Mouse (Mus musculus) midbrain, embryonic 13.5 days (tissue): Measurements from ENCODE around the gene Ddx54. TPM values are rescaled to one million over a fixed set of nuclear protein-coding genes. Genes with fewer than 3 reads are reported as not detected.

Experiments used
- ATAC-seq: fragments of 200-750 bp; cut with Nextera tagmentation; 2 replicates; pipeline ENCODE4 v1.8.0; 2017; ENCODE audit warnings: mild to moderate bottlenecking, moderate TSS enrichment, moderate library complexity
- H3K27ac ChIP-seq: fragments of 300-500 bp; sonication (generic); 2 replicates; pipeline ENCODE4 v1.5.1; 2015; ENCODE audit warnings: inconsistent platforms, mild to moderate bottlenecking, moderate library complexity
- H3K27me3 ChIP-seq: fragments of 300-500 bp; sonication (generic); 2 replicates; pipeline ENCODE4 v1.6.1; 2015; ENCODE audit warnings: mild to moderate bottlenecking, inconsistent platforms
- H3K36me3 ChIP-seq: fragments of 300-500 bp; sonication (generic); 2 replicates; pipeline ENCODE4 v1.6.1; 2015; ENCODE audit warnings: mild to moderate bottlenecking, inconsistent platforms
- H3K4me1 ChIP-seq: fragments of 300-500 bp; sonication (generic); replicated peaks from 2 replicates; pipeline ENCODE4 v1.6.1; 2015; ENCODE audit warnings: inconsistent platforms
- H3K4me2 ChIP-seq: fragments of 300-500 bp; sonication (generic); replicated peaks from 2 replicates; pipeline ENCODE4 v1.6.1; 2015; ENCODE audit warnings: moderate library complexity, mild to moderate bottlenecking, inconsistent platforms
- H3K4me3 ChIP-seq: fragments of 300-500 bp; sonication (generic); replicated peaks from 2 replicates; pipeline ENCODE4 v1.5.1; 2015; ENCODE audit warnings: mild to moderate bottlenecking, inconsistent platforms
- H3K9ac ChIP-seq: fragments of 300-500 bp; sonication (generic); replicated peaks from 2 replicates; pipeline ENCODE4 v1.6.1; 2015; ENCODE audit warnings: mild to moderate bottlenecking, inconsistent platforms
- H3K9me3 ChIP-seq: fragments of 300-500 bp; sonication (generic); 2 replicates; pipeline ENCODE4 v1.6.1; 2016; ENCODE audit warnings: mild to moderate bottlenecking, inconsistent platforms
- WGBS: fragments of 180-500 bp; shearing (Covaris S2); methylation state at CpG from one replicate; pipeline ENCODE4 v1.1.7; 2015; 5-methylcytosine and 5-hydroxymethylcytosine counted together
- polyA plus RNA-seq: library from polyadenylated mRNA; unstranded; fragments of >200 nt; fragmentation: Nextera tagmentation; extraction: Ambion mirVana; gene quantifications from 2 replicates; pipeline ENCODE4 v1.2.1, GENCODE M21; 2015

Ddx54 gene
- polyA plus RNA-seq, 1 experiment from 2014 or later: 43.9 TPM

- Histone ChIP-seq H3K4me3 (no peak overlapping the region), H3K4me1 (peaks cover 11% of the 10 kb centered on the region), H3K27ac (no peak overlapping the region), H3K36me3 (no peaks in the 10 kb centered on the region), H3K4me2 (no peak overlapping the region), H3K9ac (no peak overlapping the region), H3K27me3 (peaks cover 62% of the 10 kb centered on the region), H3K9me3 (no peaks in the 10 kb centered on the region)
- WGBS: 24% methylated on average over 13 of the region's 13 CpGs
- no peak for ATAC-seq
Measured at GRCm38 (mm10) chr5:120649938-120650337, 37.4 kb downstream of the Ddx54 start.

GRCm38 (mm10) chr5:120651230-120651629 lies 38.7 kb downstream of the Ddx54 start:
- H3K9ac ChIP-seq: no peak overlapping the region
- H3K4me2 ChIP-seq: no peak overlapping the region
- ATAC-seq: no peak
- 85% methylated on average over 5 of the region's 5 CpGs for WGBS
- no peak overlapping the region for H3K27ac ChIP-seq
- no peak overlapping the region for H3K4me3 ChIP-seq
- H3K27me3 ChIP-seq: peaks cover 60% of the 10 kb centered on the region
- H3K4me1 ChIP-seq: peaks cover 11% of the 10 kb centered on the region
- H3K9me3 ChIP-seq: no peaks in the 10 kb centered on the region
- H3K36me3 ChIP-seq: no peaks in the 10 kb centered on the region

- WGBS: 83% methylated on average over 28 of the region's 28 CpGs
Measured at GRCm38 (mm10) chr5:120652915-120653701, 40.6 kb downstream of the Ddx54 start.

GRCm38 (mm10) chr5:120653873-120654272 lies 41.3 kb downstream of the Ddx54 start:
- H3K9me3 ChIP-seq: no peaks in the 10 kb centered on the region
- 85% methylated on average over 2 of the region's 2 CpGs for WGBS
- no peaks in the 10 kb centered on the region for H3K36me3 ChIP-seq
- H3K4me3 ChIP-seq: no peak overlapping the region
- ATAC-seq: no peak
- peaks cover 34% of the 10 kb centered on the region for H3K27me3 ChIP-seq
- no peak overlapping the region for H3K27ac ChIP-seq
- H3K4me2 ChIP-seq: no peak overlapping the region
- H3K9ac ChIP-seq: no peak overlapping the region
- peaks cover 7% of the 10 kb centered on the region for H3K4me1 ChIP-seq

More at GRCm38 (mm10) chr5:120652915-120653701, 40.6 kb downstream of the Ddx54 start:
- Histone ChIP-seq H3K36me3 (no peaks in the 10 kb centered on the region), H3K27ac (no peak overlapping the region), H3K9me3 (no peaks in the 10 kb centered on the region), H3K4me3 (no peak overlapping the region), H3K9ac (no peak overlapping the region), H3K4me2 (no peak overlapping the region), H3K4me1 (peaks cover 11% of the 10 kb centered on the region), H3K27me3 (peaks cover 42% of the 10 kb centered on the region)
- no peak for ATAC-seq

GRCm38 (mm10) chr5:120656281-120656751 lies 43.8 kb downstream of the Ddx54 start:
- WGBS: 87% methylated on average over 12 of the region's 12 CpGs
- Histone ChIP-seq H3K4me1 (0 out of 2 replicates have a peak, but pooled peaks cover 7% of the 10 kb centered on the region), H3K9ac (no peak overlapping the region), H3K4me3 (no peak overlapping the region), H3K9me3 (no peaks in the 10 kb centered on the region), H3K27me3 (peaks cover 12% of the 10 kb centered on the region; the same call in 1 of the 2 replicates), H3K27ac (no peak overlapping the region), H3K4me2 (no peak overlapping the region), H3K36me3 (no peaks in the 10 kb centered on the region)
- no peak for ATAC-seq

- Histone ChIP-seq H3K36me3 (no peaks in the 10 kb centered on the region), H3K4me2 (no peak overlapping the region), H3K4me1 (0 out of 2 replicates have a peak, but pooled peaks cover 7% of the 10 kb centered on the region), H3K27me3 (no peaks in the 10 kb centered on the region), H3K27ac (peak overlapping the region; percentile 56), H3K4me3 (no peak overlapping the region), H3K9ac (no peak overlapping the region), H3K9me3 (no peaks in the 10 kb centered on the region)
- WGBS: 25% methylated on average over 5 of the region's 5 CpGs
- ATAC-seq: peak; percentile 65
Measured at GRCm38 (mm10) chr5:120660816-120661215, 48.3 kb downstream of the Ddx54 start.

GRCm38 (mm10) chr5:120664888-120665287 lies 52.3 kb downstream of the Ddx54 start:
- H3K9ac ChIP-seq: no peak overlapping the region
- H3K4me3 ChIP-seq: no peak overlapping the region
- 0 out of 2 replicates have a peak, but pooled peaks cover 7% of the 10 kb centered on the region for H3K4me1 ChIP-seq
- H3K4me2 ChIP-seq: no peak overlapping the region
- ATAC-seq: no peak
- H3K36me3 ChIP-seq: no peaks in the 10 kb centered on the region
- H3K27me3 ChIP-seq: peaks cover 4% of the 10 kb centered on the region; the same call in 1 of the 2 replicates
- H3K9me3 ChIP-seq: no peaks in the 10 kb centered on the region
- no peak overlapping the region for H3K27ac ChIP-seq
- 63% methylated on average over 2 of the region's 2 CpGs for WGBS

- Histone ChIP-seq H3K9me3 (no peaks in the 10 kb centered on the region), H3K4me1 (no peaks in the 10 kb centered on the region), H3K27ac (no peak overlapping the region), H3K27me3 (peaks cover 4% of the 10 kb centered on the region; the same call in 1 of the 2 replicates), H3K4me3 (no peak overlapping the region), H3K4me2 (no peak overlapping the region), H3K36me3 (no peaks in the 10 kb centered on the region), H3K9ac (no peak overlapping the region)
- 68% methylated on average over 7 of the region's 7 CpGs for WGBS
- ATAC-seq: no peak
Measured at GRCm38 (mm10) chr5:120668761-120669160, 56.2 kb downstream of the Ddx54 start.

- Histone ChIP-seq H3K36me3 (no peaks in the 10 kb centered on the region), H3K4me1 (peaks cover 5% of the 10 kb centered on the region; the same call in 1 of the 2 replicates), H3K27ac (no peak overlapping the region), H3K4me2 (no peak overlapping the region), H3K4me3 (no peak overlapping the region), H3K9ac (no peak overlapping the region), H3K27me3 (peaks cover 4% of the 10 kb centered on the region; the same call in 1 of the 2 replicates), H3K9me3 (no peaks in the 10 kb centered on the region)
- WGBS: 88% methylated on average over 7 of the region's 7 CpGs
- no peak for ATAC-seq
Measured at GRCm38 (mm10) chr5:120670132-120670531, 57.6 kb downstream of the Ddx54 start.

GRCm38 (mm10) chr5:120671865-120672264 lies 59.3 kb downstream of the Ddx54 start:
- 91% methylated on average over 3 of the region's 3 CpGs for WGBS

GRCm38 (mm10) chr5:120673626-120674025 lies 61.1 kb downstream of the Ddx54 start:
- H3K4me1 ChIP-seq: peaks cover 5% of the 10 kb centered on the region; the same call in 1 of the 2 replicates
- no peak overlapping the region for H3K4me3 ChIP-seq
- no peak for ATAC-seq
- H3K9ac ChIP-seq: no peak overlapping the region
- 8% methylated on average over 12 of the region's 12 CpGs for WGBS
- no peak overlapping the region for H3K27ac ChIP-seq
- no peaks in the 10 kb centered on the region for H3K36me3 ChIP-seq
- no peaks in the 10 kb centered on the region for H3K9me3 ChIP-seq
- H3K4me2 ChIP-seq: no peak overlapping the region
- H3K27me3 ChIP-seq: no peaks in the 10 kb centered on the region; the same call in 1 of the 2 replicates

More at GRCm38 (mm10) chr5:120671865-120672264, 59.3 kb downstream of the Ddx54 start:
- Histone ChIP-seq H3K4me3 (no peak overlapping the region), H3K4me1 (peaks cover 5% of the 10 kb centered on the region; the same call in 1 of the 2 replicates), H3K36me3 (no peaks in the 10 kb centered on the region), H3K4me2 (no peak overlapping the region), H3K9ac (no peak overlapping the region), H3K9me3 (no peaks in the 10 kb centered on the region), H3K27ac (no peak overlapping the region), H3K27me3 (no peaks in the 10 kb centered on the region; the same call in 1 of the 2 replicates)
- no peak for ATAC-seq
